Mouse (Mus musculus): ENCODE measurements at regions not wholly inside any gene's neighbourhood (a gene's known extent, or its start where the extent isn't known, plus 50 kb on each side); places are given as distances from the start of the nearest gene placed in this dataset.

DNA sequence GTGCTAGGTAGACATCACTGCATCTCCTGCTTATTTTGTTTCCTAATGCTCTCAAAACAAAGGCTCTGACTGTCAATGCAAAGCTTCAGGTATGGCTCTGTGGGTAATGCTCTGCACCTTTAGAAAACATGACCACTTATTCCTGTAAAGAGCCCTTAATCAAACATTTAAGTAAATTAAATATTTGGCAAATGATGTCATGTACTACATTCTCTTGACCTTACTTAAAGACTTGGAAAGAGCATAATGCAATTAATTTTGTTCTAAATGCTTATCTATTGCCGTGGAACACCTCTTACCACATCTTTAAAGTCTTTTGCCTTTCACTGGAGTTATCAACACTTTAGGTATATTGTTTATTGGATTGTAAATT lies 70.1 kb upstream of the Palmd start:
- Histone ChIP-seq H3K4me1 (ENCODE audit: control insufficient read depth, insufficient read depth, low read length) (no peaks in the 10 kb centered on the region), H3K27ac (ENCODE audit: control insufficient read depth, insufficient read depth, low read depth, low read length) (no peak overlapping the region), H3K36me3 (ENCODE audit: control insufficient read depth, insufficient read depth, low read length) (no peaks in the 10 kb centered on the region), H3K4me3 (ENCODE audit: control insufficient read depth, low read depth, low read length) (no peak overlapping the region), H3K27me3 (ENCODE audit: control insufficient read depth, insufficient read depth, low read length) (no peaks in the 10 kb centered on the region)
- TF ChIP-seq POLR2A (IDR thresholded peaks at IDR 0.05; ENCODE audit: control insufficient read depth, low read depth, low read length) (no peak), CTCF (IDR thresholded peaks at IDR 0.05; ENCODE audit: control insufficient read depth, insufficient read depth, insufficient replicate concordance, low read depth, low read length) (no peak)

DNA sequence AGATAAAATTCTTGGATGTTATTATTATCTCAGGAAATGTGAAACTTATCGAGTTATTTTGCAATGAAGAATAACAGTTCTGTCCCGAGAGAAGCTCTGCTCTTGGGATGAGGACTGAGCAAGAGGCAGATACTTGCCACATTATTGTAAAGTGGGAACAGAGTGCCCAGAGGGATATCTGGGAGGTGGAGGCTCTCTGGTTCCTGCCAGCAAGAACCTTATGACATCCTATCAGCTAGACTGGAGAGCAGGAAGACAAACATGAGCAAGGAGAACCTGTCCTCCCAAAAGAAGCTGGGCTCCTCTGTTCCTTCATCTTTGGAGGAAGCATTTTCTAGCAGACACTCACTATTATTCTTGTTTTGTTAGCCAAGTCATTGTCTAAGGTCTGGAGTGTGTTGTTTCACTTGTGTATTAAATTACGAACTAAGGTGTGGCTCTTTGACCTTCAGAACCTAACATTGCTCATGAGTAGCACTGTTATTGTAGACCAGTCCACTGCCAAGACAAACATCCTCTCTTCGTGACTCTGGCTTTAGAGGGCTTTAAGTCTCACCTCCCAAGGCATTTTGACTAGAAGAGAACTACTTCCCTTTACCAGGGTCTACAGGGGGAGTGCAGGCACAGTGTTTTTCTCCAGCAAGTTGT lies 69.6 kb upstream of the Palmd start:
- no peak overlapping the region for H3K27ac ChIP-seq (ENCODE audit: control insufficient read depth, insufficient read depth, low read depth, low read length)
- H3K27me3 ChIP-seq (ENCODE audit: control insufficient read depth, insufficient read depth, low read length): no peaks in the 10 kb centered on the region
- no peak for TF ChIP-seq POLR2A (IDR thresholded peaks at IDR 0.05; ENCODE audit: control insufficient read depth, low read depth, low read length)
- TF ChIP-seq CTCF (IDR thresholded peaks at IDR 0.05; ENCODE audit: control insufficient read depth, insufficient read depth, insufficient replicate concordance, low read depth, low read length): no peak
- H3K4me1 ChIP-seq (ENCODE audit: control insufficient read depth, insufficient read depth, low read length): no peaks in the 10 kb centered on the region
- H3K36me3 ChIP-seq (ENCODE audit: control insufficient read depth, insufficient read depth, low read length): no peaks in the 10 kb centered on the region
- H3K4me3 ChIP-seq (ENCODE audit: control insufficient read depth, low read depth, low read length): no peak overlapping the region
